Mouse (Mus musculus) kidney, postnatal 0 days (tissue): Measurements from ENCODE around the gene Pik3ap1. TPM values are rescaled to one million over a fixed set of nuclear protein-coding genes. Genes with fewer than 3 reads are reported as not detected.

ENCODE experiments used
- ATAC-seq: fragments of 200-750 bp; cut with Nextera tagmentation; replicated peaks from 2 replicates; pipeline ENCODE4 v1.8.0; 2017; ENCODE audit warnings: low read depth, moderate number of reproducible peaks, moderate TSS enrichment, moderate library complexity; ENCODE audit not compliant: low FRiP score
- DNase-seq: peaks from one replicate; pipeline ENCODE4 v3.0.0-alpha.2; 2016; ENCODE audit warnings: low spot score
- H3K27ac ChIP-seq: fragments of 300-500 bp; sonication (generic); 2 replicates; pipeline ENCODE4 v1.5.1; 2014; ENCODE audit warnings: mild to moderate bottlenecking
- H3K27me3 ChIP-seq: fragments of 300-500 bp; sonication (generic); 2 replicates; pipeline ENCODE4 v1.6.1; 2014; ENCODE audit warnings: low read length, mixed read lengths; ENCODE audit not compliant: insufficient read depth
- H3K36me3 ChIP-seq: fragments of 300-500 bp; sonication (generic); 2 replicates; pipeline ENCODE4 v1.6.1; 2014; ENCODE audit warnings: low read length, mixed read lengths; ENCODE audit not compliant: insufficient read depth
- H3K4me1 ChIP-seq: fragments of 300-500 bp; sonication (generic); replicated peaks from 2 replicates; pipeline ENCODE4 v1.6.1; 2014; ENCODE audit warnings: antibody characterized with exemption, low read length, mixed read lengths; ENCODE audit not compliant: insufficient read depth
- H3K4me2 ChIP-seq: fragments of 300-500 bp; sonication (generic); 2 replicates; pipeline ENCODE4 v1.6.1; 2014; ENCODE audit warnings: mild to moderate bottlenecking, low read length, moderate library complexity, mixed read lengths
- H3K4me3 ChIP-seq: fragments of 300-500 bp; sonication (generic); replicated peaks from 2 replicates; pipeline ENCODE4 v1.5.1; 2014; ENCODE audit warnings: low read depth, low read length
- H3K9ac ChIP-seq: fragments of 300-500 bp; sonication (generic); 2 replicates; pipeline ENCODE4 v1.6.1; 2014; ENCODE audit warnings: low read depth, low read length
- H3K9me3 ChIP-seq: fragments of 300-500 bp; sonication (generic); replicated peaks from 2 replicates; pipeline ENCODE4 v1.6.1; 2016; ENCODE audit warnings: low read length, inconsistent platforms, mixed read lengths
- CTCF ChIP-seq: IDR thresholded peaks from 2 replicates; pipeline ENCODE4 v1.5.1; 2016; ENCODE audit warnings: antibody characterized with exemption, low read depth, mild to moderate bottlenecking, moderate library complexity
- WGBS: fragments of 180-500 bp; shearing (Covaris S2); extraction: QIAGEN DNeasy Blood & Tissue Kit; methylation state at CpG from one replicate; pipeline ENCODE4 v1.1.7; 2014; 5-methylcytosine and 5-hydroxymethylcytosine counted together
- polyA plus RNA-seq: library from polyadenylated mRNA; unstranded; fragments of >200 nt; fragmentation: Nextera tagmentation; extraction: Ambion mirVana; gene quantifications from 2 replicates; pipeline ENCODE4 v1.2.1, GENCODE M21; 2015

The Pik3ap1 gene
- polyA plus RNA-seq, 1 experiment from 2014 or later, result 1.7 TPM

DNA sequence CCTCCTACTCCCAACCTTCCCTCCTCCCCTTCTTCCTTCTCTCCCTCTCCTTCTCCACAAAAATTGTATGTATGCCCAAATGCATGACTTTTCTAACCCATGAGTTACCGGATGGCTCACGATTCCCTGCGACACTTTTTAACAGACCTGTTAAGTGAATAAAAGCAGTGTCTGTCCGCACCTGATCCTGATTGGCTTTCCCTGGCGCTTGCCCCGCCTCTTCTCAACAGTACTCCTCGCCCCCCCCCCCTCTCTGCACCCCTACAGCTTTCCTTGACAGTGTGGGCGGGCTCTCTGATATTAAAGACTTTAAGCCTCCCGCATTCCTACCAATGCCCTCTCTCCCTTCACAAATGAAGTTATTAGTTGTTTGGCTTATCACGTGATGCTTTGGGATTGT, 31.3 kb upstream of the Pik3ap1 start:
- no peaks in the 10 kb centered on the region for H3K4me1 ChIP-seq
- DNase-seq (no peak), ATAC-seq (no peak)
- TF ChIP-seq CTCF, result no peak
- H3K4me3 ChIP-seq, result no peak overlapping the region
- 52% methylated on average over 10 of the region's 10 CpGs for WGBS
- H3K9ac ChIP-seq, result no peak overlapping the region
- no peak overlapping the region for H3K27ac ChIP-seq
- no peaks in the 10 kb centered on the region for H3K27me3 ChIP-seq
- H3K4me2 ChIP-seq, result no peak overlapping the region
- H3K36me3 ChIP-seq, result no peaks in the 10 kb centered on the region
- no peaks in the 10 kb centered on the region for H3K9me3 ChIP-seq

DNA sequence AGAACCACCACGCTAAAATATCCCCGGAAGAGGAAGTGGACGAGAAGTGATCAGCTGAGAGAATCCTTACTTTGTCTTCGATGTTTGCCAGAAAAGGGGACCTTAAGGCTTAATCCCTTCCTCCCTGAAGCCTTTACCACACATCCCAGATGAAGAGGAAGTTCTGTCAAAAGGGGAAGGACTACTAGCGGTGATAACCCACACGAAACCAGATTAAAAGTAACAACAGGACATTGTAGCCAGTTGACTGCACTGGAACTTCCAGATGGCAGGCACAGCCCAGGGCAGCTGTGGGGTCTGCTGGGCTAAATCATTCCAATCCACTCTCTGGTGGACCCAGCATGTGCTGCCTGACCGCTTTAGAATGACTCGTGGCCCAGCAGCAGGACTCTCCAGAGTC, 17.7 kb upstream of the Pik3ap1 start:
- H3K4me2 ChIP-seq, result no peak overlapping the region
- ATAC-seq, result no peak
- DNase-seq, result no peak

DNA sequence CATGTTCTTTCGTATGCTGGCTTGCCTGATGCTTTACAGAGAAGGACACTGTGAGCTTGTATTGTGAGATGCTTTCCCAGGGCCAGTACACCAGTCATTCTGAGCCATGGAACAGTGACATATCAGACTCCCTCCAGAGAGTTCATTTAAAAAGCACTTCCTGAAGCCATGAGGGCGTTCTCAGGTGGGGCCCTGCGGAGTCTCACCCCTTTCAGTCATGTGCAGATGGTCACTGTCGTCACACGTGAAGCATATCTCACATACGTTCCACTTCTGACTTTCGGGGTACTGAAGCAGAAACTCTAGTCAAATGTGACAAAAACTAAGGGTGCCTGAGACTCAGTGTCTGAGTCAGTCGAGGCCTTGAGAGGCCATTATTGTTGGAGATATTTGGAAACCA, 6.0 kb upstream of the Pik3ap1 start:
- Histone ChIP-seq H3K9me3 (no peaks in the 10 kb centered on the region), H3K27me3 (no peaks in the 10 kb centered on the region), H3K4me1 (0 out of 2 replicates have a peak, but pooled peaks cover 3% of the 10 kb centered on the region), H3K4me2 (no peak overlapping the region), H3K27ac (no peak overlapping the region), H3K4me3 (no peak overlapping the region), H3K36me3 (no peaks in the 10 kb centered on the region), H3K9ac (no peak overlapping the region)
- ATAC-seq, result no peak
- DNase-seq, result no peak
- 68% methylated on average over 8 of the region's 8 CpGs for WGBS
- TF ChIP-seq CTCF, result no peak

More for the DNA sequence above, 17.7 kb upstream of the Pik3ap1 start:
- no peak overlapping the region for H3K9ac ChIP-seq
- H3K4me1 ChIP-seq, result no peaks in the 10 kb centered on the region
- no peak overlapping the region for H3K27ac ChIP-seq
- no peaks in the 10 kb centered on the region for H3K27me3 ChIP-seq
- no peaks in the 10 kb centered on the region for H3K9me3 ChIP-seq
- H3K36me3 ChIP-seq, result no peaks in the 10 kb centered on the region
- TF ChIP-seq CTCF, result no peak
- no peak overlapping the region for H3K4me3 ChIP-seq
- WGBS, result 80% methylated on average over 8 of the region's 8 CpGs

DNA sequence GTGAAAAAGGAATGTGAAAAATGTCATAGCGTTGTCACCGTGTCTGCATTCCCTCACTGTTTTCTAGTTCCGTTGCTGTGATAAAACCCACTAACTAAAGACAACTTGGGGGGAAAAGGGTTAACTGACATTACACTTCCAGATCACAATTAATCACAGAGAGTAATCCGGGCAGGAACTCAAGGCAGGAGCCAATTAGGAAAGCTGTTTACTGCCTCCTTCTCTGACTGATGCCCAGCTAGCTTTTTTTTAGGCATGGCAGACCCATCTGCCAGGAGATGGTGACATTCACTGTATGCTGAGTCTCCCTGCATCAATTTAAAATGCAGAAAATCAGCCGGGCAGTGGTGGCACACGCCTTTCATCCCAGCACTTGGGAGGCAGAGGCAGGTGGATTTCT, 4.4 kb upstream of the Pik3ap1 start:
- no peak overlapping the region for H3K4me3 ChIP-seq
- no peak for TF ChIP-seq CTCF

DNA sequence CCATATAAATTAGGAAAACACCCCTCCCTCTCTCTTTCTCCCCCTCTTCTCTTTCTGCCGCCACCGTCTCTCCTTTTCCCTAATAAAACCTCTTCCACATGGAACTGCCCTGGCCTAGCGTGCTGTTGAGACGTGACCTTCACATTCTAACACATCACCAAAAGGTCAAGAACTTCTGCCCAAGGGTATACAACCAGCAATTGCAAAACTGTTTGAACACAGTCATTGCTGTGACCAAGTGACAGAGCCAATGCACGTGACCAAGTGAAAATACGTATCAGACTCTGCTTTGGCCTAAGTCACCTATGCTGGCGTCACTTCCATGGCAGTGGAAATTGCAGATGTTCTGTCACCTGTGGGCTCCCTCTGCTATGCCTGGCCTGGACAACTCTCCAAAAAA, 3.3 kb upstream of the Pik3ap1 start:
- Histone ChIP-seq H3K4me3 (no peak overlapping the region), H3K27ac (no peak overlapping the region), H3K36me3 (no peaks in the 10 kb centered on the region), H3K9ac (no peak overlapping the region), H3K9me3 (no peaks in the 10 kb centered on the region), H3K27me3 (no peaks in the 10 kb centered on the region), H3K4me1 (peaks cover 13% of the 10 kb centered on the region), H3K4me2 (no peak overlapping the region)
- 89% methylated on average over 7 of the region's 7 CpGs for WGBS
- ATAC-seq (no peak), DNase-seq (no peak)
- TF ChIP-seq CTCF, result no peak

More for the DNA sequence above, 4.4 kb upstream of the Pik3ap1 start:
- H3K9ac ChIP-seq, result no peak overlapping the region
- 50% methylated on average over 6 of the region's 6 CpGs for WGBS
- H3K27me3 ChIP-seq, result no peaks in the 10 kb centered on the region
- H3K27ac ChIP-seq, result no peak overlapping the region
- peaks cover 13% of the 10 kb centered on the region for H3K4me1 ChIP-seq
- H3K36me3 ChIP-seq, result no peaks in the 10 kb centered on the region
- no peaks in the 10 kb centered on the region for H3K9me3 ChIP-seq
- DNase-seq (no peak), ATAC-seq (no peak)
- no peak overlapping the region for H3K4me2 ChIP-seq

DNA sequence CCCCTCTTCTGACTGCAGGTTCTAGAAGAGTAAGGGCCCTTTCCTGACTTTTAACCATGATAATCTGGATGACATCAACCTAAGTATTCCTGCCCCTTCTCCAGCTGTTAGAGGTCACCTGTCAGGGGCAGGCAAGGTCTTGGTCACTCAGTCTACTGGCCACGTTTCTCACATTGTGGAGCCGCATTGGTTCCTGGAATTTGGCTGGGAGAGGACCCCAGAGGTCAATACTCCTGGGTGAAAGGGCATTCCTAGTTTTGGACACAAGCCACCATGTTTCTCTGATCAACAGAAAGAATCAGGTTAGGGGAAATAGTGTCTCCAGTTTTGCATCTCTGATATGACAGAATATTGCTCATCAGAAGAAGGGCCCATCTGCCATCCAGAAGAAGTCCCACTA, 2.4 kb upstream of the Pik3ap1 start:
- Histone ChIP-seq H3K36me3 (no peaks in the 10 kb centered on the region), H3K9me3 (no peaks in the 10 kb centered on the region), H3K27me3 (no peaks in the 10 kb centered on the region), H3K4me2 (no peak overlapping the region), H3K27ac (no peak overlapping the region), H3K4me3 (no peak overlapping the region), H3K9ac (no peak overlapping the region), H3K4me1 (peaks cover 13% of the 10 kb centered on the region)
- no peak for ATAC-seq
- no peak for TF ChIP-seq CTCF
- WGBS, result 67% methylated on average over 2 of the region's 2 CpGs
- no peak for DNase-seq

DNA sequence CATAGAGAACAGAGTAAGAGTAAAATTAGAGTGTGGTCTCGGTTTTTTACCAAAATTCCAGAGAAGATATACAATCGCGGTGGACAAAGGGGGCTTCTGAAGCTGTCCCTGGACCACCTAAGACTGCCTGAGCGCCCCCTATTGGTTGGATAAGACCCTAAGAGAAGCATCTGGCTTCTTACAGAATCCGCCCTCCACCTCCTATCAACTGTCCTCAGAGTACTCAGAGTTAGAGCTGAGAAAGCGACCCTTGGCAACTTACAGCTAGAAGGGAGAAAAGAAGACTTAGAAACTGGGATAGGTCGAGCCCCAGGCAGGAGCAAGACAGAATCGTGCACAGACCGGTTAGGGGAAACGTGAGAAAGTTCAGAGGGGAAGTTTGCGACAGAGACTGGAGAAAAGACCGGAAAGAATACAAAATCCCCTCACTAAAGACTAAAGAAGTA, 473 bp downstream of the Pik3ap1 start:
- WGBS, result 11% methylated on average over 12 of the region's 12 CpGs
- DNase-seq (peak; percentile 35), ATAC-seq (no peak)
- Histone ChIP-seq H3K27ac (no peak overlapping the region), H3K4me3 (peak overlapping the region; percentile 36), H3K27me3 (no peaks in the 10 kb centered on the region), H3K9ac (no peak overlapping the region; the same call in 1 of the 2 replicates), H3K4me1 (peaks cover 13% of the 10 kb centered on the region), H3K4me2 (peak overlapping the region; percentile 84), H3K36me3 (no peaks in the 10 kb centered on the region), H3K9me3 (no peaks in the 10 kb centered on the region)
- peak; percentile 44 for TF ChIP-seq CTCF
